Mouse (Mus musculus): ENCODE results near the gene Zfp592. TPM values are rescaled to one million over a fixed set of nuclear protein-coding genes. Genes with fewer than 3 reads are reported as not detected.
"Not testable (repeated sequence)": the region's sequence is repeated elsewhere in the genome, so short reads cannot be mapped to it uniquely, and the experiment has no call there.

Zfp592 gene
- 10 to 100 TPM; 25.4 to 26.0 TPM for total RNA-seq (2021)
- long read RNA-seq, experiment 1, full-length matches to known transcripts = 2 of 12 reads
- long read RNA-seq, experiment 1, partial matches to known transcripts = 3 of 12 reads
- long read RNA-seq, experiment 1, other reads (novel, unspliced or antisense) = 7 of 12 reads
- long read RNA-seq, experiment 2, full-length matches to known transcripts = 3 of 12 reads
- long read RNA-seq, experiment 2, partial matches to known transcripts = 3 of 12 reads
- long read RNA-seq, experiment 2, other reads (novel, unspliced or antisense) = 6 of 12 reads

DNA sequence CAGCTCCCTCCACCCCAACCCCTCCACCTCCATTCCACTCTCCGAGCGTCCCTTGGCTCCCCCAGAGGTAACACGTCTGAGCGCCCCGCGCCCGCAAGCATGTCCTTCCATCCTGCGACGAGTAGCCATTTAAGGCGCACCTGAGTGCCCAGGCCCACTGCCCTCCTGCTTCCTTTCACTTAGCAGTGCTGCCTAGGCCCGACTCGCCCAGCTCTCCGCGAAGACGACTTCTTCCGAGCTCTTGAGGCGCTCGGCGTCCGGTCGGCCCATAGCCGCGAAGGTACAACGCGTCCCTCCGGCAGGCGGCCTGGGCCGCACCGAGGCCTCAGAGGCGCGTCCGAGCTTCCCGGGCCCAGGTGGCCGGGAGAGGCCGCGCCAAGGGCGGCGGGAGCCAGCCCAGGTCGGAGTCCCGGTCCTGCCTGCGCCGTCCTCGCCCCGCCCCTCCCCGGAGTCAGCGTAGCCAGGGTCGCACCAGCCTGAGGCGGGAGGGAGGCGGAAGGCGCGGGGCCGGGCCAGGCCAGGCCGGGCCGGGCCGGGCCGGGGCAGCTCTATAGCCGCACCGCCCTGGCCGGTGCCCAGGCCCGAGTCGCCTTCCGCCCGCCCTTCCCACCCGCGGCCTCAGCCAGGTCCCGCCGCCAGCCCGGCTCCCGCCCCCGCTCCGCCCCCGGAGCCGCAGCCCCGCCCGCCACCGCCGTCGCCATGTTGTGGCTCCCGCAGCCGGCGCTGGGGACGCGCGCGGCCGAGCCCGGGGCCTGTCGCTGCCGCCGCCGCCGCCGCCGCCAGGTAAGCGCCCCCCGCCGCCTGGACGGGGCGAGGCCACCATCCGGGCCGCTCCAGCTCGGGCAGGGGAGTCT is at the start of gene Zfp592:
Zfp592 (plus strand) TSS at position 702 of the 854 bp plus-strand sequence.
- peak; percentile 60 to 73 for DNase-seq (ENCODE audit: low spot score in 2 of 2)

GRCm38 (mm10) chr7:80947445-80948350 is 45.8 kb upstream of the Zfp592 start, which contains the start of gene Sec11a:
TSS of gene Sec11a (minus strand) at chr7:80947780.
- DNase-seq (ENCODE audit: low spot score in 2 of 2) = peak; percentile 95 to 97

DNA sequence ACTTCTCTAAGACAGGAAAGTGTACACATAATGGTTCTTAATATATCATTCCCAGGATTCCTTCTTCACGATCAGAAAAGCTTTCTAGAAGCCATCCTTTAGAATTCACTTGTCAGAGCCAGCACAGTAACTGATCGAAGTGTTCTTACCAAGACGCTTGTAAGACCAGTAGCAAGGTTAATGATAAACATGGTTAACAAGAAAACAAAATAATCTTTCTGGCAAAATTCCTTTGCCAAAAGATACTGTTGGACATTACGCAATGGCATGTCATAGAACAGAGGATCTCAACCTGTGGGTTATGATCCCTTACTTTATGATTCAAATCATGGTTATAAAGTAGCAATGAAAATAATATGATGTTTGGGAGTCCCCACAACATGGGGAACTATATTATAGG is 42.0 kb upstream of the Zfp592 start:
- DNase-seq (ENCODE audit: low spot score in 2 of 2) = no peak

DNA sequence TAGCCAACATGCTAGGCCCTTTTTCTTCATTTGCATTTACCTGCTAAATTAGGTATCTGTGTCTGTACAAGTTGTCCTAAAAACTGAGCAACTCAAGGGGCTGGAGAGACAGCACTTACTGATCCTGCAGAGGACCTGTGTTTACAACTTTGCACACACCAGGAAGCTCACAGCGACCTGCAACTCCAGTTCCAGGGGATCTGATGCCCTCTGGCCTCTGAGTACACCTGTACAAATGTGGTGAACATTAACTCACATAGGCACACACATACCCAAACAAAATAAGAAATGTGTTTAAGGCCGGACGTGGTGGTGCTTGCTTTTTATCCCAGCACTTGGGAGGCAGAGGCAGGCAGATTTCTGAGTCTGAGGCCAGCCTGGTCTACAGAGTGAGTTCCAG is 41.3 kb upstream of the Zfp592 start:
- no peak for DNase-seq (ENCODE audit: low spot score in 2 of 2)

GRCm38 (mm10) chr7:80954251-80954650 is 39.2 kb upstream of the Zfp592 start:
- no peak for DNase-seq (ENCODE audit: low spot score in 2 of 2)

- DNase-seq (ENCODE audit: low spot score in 2 of 2) = no peak
Observed at GRCm38 (mm10) chr7:80956891-80957290, 36.6 kb upstream of the Zfp592 start.

GRCm38 (mm10) chr7:80959003-80959402 is 34.5 kb upstream of the Zfp592 start:
- no peak for DNase-seq (ENCODE audit: low spot score in 2 of 2)

- no peak for DNase-seq (ENCODE audit: low spot score in 2 of 2)
Observed at GRCm38 (mm10) chr7:80962799-80963198, 30.7 kb upstream of the Zfp592 start.

GRCm38 (mm10) chr7:80970913-80971312 is 22.6 kb upstream of the Zfp592 start:
- DNase-seq (ENCODE audit: low spot score in 2 of 2) = no peak

DNA sequence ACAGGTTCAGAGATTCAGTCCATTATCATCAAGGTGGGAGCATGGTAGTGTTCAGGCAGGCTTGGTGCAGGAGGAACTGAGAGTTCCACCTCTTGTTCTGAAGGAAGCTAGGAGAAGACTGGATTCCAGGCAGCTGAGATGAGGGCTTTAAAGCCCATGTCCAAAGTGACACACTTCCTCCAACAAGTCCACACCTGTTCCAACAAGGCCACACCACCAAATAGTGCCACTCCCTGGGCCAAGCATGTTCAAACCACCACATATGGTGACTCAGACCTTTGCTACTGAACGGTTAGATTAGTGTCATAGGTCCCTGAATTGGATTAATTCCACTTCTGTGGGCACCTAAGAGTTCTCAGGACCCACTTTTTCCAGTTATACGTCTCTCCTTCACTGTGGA is 22.1 kb upstream of the Zfp592 start:
- DNase-seq (ENCODE audit: low spot score in 2 of 2) = no peak

- no peak for DNase-seq (ENCODE audit: low spot score in 2 of 2)
Observed at GRCm38 (mm10) chr7:80972082-80972481, 21.4 kb upstream of the Zfp592 start.

DNA sequence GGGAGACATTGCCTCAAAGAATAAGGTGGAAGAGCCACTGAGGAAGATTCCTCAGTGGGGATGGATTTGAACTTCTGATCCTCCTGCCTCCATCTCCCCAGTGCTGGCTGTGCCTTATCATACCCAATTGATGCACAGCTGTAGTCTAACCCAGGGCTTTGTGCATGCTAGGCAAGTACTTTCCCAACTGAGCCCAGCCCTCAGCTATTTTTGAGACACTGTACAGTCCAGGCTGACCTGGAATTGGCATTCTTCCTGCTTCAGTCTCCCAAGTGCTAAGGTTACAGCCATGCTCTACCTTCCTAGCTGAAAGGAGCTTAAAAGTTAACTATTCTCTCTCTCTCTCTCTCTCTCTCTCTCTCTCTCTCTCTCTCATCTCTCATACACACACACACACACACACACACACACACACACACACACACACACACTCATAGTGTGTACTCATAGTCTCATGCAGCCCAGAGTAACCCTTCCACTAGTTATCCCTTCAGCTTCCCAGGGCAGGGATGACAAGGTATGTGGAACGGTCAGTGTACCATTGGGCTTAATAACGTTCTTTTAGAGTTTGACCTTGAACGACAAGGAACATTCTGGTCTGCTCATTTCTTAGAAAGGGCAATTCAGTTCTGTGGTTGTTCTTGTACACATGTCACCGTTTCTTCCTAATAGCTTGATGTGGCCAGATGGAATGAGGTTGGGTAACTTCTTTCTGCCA is 20.4 kb upstream of the Zfp592 start:
- not testable (repeated sequence) for DNase-seq (ENCODE audit: low spot score in 2 of 2)

DNA sequence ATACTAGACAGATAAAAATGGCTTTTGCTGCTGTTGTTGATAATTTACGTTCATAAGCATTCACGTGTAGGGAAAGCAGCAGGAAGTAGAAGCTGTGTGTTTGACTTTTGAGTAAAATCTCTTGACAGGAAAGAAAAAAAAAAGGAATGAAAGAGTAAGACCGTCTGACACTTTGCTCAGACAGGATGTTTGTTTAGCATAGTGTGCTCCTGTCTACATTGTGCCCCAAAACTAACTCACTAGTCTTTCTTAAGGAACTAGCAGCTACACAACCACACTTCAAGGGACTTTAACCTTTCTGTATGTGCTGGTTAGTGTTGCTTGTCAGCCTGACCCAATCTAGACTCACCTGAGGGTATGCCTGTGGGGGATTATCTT is 19.9 kb upstream of the Zfp592 start:
- DNase-seq (ENCODE audit: low spot score in 2 of 2) = not testable (repeated sequence)

DNA sequence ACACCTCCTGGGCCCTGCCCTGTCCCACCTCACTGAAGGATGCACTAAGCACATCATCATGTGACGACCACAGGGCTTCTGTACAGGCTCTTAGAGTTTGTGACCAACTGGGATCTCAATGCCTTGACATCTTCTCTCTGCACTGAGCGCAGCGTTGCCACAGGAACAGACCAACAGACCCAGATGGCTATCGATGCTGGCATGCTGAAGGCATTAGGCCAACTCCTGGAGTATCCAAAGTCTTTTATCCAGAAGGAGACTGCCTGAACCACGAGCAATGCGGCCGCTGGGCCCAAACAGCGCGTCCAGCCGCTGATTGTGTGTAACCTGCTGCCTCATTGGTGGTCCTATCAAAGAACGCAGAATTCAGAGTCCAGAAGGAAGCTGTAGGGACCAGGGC is 12.9 kb upstream of the Zfp592 start:
- peak in 1 of 2 experiments; percentile 9 for DNase-seq (ENCODE audit: low spot score in 2 of 2)

DNA sequence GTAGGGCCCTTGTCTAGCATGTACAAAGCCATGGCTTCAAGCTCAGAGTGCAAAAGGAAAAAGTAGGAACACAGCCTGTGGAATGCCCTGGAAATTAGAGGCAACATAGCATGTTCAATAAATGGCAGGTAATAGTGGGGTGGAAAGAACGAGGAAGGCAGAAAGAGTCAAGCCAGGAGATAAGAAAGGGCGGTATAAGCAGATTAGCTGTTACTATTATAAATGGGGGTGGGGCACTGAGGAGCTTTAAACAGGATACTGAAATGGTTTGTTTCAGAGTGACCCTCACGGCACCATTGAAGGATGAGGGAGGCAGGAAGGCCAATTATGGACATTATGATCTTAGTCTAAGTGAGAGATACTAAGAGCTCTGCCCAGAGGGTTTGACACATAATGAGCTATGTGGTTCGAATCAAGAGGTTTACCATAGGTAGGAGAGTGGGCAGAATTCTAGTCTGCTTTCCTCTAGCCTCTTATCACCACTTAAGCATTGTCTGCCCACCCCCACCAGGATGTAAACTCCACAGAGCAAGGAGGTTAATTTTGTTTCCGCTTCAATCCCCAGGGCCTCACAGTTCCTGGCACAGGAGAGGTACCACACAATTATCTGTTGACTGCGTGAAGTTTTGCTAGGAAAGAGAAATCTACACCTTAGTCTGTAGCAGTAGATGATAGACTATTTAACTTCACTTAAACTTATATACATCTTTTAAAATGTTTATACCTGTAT is 6.9 kb upstream of the Zfp592 start:
- no peak for DNase-seq (ENCODE audit: low spot score in 2 of 2)

DNA sequence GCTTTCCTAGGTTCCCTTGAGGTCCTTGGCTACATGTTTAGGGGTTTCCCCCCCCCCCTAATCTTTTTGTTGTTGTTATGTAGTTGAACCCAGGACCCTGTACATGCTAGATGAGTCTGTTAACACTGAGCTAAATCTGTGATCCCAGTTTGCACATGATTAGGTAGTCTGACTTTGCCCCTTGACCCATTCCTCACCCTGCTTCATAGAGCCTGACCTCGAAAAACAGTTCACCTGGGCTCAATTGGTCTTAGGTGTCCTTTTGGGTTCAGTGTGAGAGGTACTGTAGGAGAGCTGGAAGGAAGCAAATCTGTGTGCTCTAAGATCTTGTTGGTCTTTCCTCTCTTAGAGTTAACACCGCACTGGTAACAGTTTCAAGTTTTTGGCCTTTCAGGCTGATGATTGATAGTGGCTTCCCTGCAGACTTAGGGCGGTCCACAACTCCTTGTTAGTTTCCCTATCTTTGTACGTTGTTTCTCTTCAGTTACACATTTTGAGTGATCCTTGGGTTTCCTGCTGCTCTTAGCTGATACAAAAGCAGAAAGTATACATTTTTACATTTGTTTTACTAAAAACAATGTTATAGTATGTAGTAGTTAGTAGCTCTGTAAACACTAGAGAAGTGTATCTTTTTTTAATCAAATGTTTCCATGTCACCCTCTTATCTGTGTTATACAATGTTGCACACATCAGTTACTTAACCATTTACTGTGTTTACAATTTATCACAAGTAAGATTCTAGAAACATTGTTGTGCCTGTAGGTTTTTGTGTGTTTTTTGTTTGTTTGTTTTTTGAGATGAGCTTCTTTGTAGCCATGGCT is 5.5 kb upstream of the Zfp592 start:
- no peak for DNase-seq (ENCODE audit: low spot score in 2 of 2)

DNA sequence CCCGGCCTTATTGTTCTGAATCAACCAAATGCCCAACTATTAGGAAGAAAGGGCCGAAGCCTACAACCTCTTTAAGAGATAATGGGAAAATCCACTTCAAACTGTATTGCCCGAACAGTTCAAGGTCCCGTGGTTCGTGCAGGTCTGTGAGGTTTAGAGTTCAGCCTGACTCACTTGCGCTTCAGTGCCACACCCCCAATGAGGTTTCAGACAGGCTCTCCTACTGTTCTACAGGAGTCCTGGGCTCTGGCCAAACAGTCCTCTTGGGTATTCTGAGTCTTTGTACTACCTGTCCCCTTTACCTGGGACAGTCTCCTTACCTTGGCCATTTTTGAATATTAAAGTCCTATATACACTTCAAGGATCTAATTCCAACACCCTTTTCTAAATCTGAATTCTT is 3.2 kb upstream of the Zfp592 start:
- DNase-seq (ENCODE audit: low spot score in 2 of 2) = no peak

DNA sequence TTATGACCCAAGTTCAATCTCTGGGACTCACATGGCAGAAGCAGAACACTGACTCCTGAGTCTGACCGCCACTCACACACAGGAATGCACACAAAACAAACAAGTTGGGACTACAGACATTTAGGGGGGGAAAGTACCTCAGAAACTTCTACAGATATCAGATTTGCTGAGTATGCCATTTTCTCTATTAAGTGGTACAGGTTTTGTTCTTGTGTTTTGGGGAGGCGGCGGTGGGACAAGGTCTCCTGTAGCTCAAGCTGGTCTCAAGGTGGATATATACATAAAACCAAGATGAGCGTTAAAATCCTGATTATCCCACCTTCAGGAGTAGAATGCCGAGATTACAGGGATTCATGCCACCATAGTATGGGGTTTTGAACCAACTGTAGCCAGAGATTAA is 1.9 kb upstream of the Zfp592 start:
- no peak for DNase-seq (ENCODE audit: low spot score in 2 of 2)

DNA sequence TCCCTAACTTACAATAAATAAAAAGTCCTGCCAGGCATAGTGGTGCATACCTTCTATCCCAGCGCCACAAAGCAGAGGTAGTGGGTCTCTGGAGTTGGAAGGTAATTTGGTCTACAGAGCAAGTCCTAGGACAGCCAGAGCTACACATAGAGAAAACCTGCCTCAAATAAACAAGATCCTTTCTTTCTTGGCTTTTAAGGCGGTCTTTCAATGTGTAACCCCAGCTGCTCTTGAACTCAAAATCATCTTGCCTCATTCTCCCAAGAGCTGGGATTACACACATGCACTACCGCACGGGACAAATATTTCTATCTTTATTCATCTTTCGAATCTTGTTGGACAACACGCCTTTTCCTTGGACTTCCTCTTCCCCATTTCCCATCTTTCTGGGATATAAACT is 1.4 kb upstream of the Zfp592 start:
- no peak for DNase-seq (ENCODE audit: low spot score in 2 of 2)

Measured in layer of hippocampus, postnatal 14 days (tissue).